Mouse (Mus musculus) forelimb bud, embryonic 11.5 days (tissue): Measurements from ENCODE around the gene Jam2.

Experiments
- DNase-seq: peaks from one replicate; pipeline ENCODE4 v3.0.0-alpha.2; 2012; ENCODE audit warnings: low read depth, low spot score

The Jam2 gene

DNA sequence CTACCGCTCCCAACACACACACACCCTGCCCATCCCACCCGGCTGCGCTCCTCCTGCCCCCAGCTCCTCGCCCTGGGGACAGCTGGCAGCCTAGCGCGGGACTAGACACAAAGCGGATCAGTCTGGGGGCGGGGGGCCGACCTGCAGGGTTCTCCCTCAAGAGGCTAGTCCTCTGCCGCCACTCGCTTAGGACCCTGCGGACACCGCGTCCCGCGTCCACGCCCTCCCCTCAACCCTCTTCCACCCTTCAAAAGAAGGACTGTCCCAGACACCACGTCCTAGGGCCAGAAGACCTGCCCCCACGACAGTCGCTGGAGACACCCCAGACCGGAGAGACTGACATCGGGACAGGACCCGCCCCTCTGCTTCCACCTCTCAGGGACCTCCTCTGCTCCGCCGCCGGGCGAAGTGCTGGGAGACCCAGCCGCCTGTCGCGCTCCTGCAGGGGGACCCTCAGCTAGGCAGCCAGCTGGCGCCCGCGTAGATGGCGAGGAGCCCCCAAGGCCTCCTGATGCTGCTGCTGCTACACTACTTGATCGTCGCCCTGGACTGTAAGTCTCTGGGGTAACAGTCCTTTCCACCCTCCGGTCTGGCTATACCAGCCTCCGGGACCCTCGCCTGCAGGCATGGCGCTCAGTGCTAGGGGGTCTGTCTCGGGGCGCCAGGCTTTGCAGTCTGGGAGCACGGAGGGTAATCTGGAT is at the start of gene Jam2:
TSS of gene Jam2 (plus strand) at position 121 of the 701 bp plus-strand sequence.
- DNase-seq = peak; percentile 39

DNA sequence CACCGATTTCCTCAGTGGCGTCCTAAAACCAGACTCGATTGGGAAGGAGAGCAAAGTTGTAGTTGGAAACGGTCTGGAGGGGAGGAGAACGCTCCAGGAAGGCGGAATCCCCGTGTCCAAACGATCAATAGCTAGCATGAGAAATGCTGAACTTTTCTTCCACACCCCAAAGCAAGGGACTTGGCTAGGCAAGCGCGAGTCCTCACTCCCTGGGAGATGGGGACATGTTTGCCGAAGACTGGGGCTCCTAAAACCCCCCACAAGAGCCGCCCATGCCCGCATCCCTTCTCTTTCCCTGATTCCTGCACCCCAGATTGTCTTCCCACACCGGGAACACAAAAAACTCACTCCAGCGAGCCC is 39.1 kb upstream of the Jam2 start:
- DNase-seq = no peak

DNA sequence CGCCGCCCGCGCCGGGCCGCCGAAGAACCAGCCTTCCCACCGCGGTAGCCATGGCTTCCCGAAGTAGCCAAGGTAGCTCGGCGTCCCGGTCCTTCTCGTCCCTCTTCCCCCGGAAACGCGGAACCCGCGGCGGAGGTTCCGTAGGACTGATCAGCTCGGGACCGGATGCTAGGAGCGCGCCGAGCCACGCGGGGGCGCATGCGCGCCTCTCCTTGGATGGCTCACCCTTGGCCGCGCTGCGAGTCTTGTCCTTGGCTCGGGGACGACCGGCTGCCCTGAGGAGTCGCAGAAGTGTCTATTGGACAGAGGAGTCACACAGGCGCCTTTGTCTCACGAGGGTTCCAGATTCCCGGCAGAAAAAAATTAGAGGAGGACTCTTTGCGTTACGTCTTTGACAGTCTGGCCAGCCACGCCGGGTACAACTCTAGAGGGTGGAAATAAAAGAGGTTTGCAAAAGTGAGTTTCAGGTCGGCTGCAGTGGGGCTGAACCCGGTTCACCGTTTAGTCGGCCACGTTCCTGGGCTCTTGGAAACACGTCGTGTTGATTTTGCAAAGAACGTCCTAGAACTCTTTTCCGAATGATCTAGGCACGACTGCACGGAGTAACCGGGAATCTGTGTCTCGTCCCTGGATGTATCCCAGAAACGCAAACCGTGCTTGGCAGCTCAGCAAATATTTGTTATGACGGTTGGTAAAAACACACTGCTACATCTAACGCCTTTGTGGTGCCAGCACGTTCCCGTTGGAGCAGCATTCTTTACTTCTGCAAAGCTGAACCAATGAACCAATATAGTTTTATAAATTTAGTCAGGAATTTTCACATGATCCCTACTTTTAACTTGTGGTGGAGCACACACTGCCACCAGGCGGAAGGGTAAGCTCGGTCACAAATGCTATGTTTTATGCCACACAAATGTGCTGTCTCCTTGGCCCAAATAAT is 38.5 kb upstream of the Jam2 start, which contains the start of gene Mrpl39:
TSS of gene Mrpl39 (minus strand) at position 577 of the 940 bp plus-strand sequence.
- peak; percentile 97 for DNase-seq

DNA sequence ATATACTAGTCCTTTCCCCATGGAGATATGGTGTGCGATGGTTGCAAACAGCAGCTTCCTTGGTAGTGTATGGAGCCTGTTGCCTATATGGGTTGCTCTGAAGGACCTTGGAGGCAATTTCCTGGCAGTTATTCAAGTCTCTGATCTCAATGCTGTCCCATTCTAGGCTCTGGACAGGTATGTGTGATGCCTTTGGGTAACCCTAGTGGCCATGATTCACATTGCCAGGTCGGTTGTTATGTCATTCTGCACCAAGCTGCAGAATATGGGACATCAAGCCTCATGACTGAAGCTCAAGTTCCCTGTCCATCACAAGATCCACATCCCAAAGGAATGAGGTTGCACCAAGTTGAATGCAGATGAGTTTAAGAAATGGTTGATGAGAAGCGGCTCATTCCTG is 36.6 kb upstream of the Jam2 start:
- DNase-seq = no peak

DNA sequence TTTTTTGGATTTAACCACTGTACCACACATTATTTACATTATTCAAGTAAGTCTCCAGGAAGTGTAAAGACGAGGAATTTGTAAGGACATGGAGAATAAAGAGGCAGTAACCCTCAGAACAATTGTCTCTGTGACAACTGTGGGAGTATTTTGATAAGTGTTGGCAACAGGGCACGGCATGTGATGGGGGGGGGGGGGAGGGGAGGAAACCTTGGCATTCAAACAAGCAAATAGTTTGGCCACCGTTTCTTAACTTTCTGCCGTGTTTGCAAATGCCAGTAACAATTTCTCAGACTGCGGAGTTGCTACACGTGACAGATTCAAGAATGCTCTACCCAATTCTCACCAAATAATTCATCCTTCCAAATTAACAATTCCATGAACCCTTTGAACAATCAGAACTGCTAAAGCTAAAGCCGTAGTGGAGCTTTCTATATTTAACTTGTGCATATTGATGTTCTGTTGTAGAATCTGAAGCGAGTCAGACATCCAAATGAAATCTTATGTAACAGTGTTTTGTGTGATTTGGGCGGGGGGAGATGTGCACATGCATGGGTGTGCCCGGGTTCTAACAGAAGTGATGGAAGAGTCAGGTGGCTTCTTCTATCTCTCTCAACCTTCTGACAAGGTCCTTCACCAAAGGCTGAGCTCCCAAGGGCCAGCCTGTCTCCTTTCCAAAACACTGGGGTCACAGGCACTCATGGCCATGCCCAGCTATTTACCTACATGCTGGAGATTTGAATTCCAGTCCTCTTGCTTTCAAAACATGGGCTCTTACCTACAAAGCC is 29.0 kb upstream of the Jam2 start:
- no peak for DNase-seq

DNA sequence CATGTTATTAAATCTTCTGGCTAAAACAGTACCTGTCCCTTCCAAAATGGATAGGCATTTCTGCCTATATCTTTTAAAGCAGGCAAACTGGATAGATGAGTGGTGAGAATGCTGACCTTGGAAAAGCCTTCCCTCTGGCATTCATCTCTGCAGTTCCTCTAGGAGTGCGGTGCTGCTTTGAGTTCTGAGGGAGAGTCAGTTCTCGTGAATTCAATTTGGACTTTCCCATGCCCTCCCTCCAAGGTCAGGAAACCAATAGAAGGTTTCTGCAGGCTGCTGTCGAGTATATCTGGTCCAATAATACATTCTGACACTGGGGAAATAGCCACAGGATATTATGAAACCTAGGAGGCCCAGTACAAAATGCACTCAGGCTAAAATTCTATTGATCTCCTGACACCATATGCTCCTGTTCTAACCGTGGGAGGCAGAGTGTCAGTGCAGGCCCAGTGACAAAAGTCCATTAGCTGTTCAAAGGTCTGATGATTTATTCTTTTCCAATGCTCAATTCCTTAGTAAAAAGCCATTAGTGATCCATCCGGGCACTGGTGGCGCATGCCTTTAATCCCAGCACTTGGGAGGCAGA is 28.1 kb upstream of the Jam2 start:
- DNase-seq = no peak

DNA sequence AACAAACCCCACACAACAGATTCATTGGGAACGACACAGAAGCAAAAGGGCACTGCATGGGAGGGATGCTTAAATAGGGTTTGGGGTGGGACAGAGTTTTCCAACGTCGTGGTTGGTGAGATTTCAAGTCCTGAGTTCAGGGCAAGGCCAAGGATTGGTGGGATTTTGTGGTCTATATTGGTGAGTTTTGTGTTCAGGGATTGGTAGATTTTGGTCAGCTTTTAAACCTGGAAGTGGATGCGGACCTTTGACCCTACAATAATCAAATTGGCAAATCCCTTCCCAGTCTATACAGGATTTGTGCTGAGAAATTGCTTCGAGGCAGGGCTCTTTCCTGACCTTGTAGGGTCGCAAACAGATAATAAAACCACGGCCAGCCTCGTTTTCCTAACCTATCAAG is 6.0 kb upstream of the Jam2 start:
- no peak for DNase-seq

DNA sequence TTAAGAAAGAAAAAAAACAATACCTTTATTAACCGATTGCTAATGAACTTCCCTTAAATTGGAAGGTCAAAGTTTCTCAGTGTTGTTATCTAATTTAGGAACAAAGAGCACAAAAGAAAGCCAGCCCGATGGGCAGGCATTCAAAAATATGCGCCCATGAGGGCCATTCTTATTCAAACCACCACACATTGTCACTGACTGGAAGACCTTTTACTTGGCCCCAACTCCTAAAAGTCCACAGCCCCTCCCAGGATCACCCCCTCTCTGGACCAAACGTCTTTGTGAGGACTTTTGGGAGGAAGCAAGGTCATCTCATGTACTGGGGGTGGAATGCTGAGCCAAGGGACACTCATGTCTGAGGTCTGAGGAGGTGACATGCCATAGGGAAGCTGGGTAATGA is 4.7 kb upstream of the Jam2 start:
- DNase-seq = no peak

DNA sequence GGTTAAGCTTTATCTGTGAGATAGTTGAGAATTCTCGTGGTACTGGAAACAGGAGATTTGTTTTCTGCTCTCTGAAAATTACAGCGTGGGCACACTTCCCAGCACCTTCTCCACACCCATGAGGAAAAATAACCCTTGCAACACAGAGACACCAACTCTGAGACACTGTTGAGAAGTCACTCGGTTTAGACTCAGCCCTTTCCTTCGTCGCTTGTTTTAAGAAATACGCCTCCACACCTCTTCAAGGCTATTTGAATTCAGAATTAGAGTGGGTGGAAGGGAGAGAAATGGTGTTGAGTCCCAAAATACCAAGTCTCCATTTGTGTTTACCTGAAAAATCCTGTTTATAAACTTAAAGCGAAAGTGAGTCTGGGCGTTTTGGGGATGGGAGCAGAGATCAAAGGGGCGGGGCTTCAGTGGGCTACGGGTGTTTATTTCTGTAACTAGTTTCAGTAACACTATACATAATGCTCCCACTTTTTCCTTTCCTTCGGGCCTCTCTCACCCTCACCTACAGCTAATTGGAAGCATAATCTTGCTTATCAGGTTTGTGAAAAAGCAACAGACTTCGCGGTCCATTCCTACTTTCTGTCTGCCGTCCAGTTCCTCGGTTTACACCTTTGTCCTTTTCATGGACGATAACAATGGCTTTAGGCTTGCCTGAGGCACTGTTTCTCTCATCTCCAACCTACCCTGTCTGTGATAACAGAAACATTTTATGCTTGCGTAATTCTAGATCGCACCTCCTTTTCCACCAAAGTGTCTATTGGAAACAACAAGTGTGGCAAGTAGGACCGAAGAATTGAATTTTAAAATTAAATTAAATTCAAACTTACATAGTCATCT is 4.1 kb upstream of the Jam2 start:
- DNase-seq = no peak

DNA sequence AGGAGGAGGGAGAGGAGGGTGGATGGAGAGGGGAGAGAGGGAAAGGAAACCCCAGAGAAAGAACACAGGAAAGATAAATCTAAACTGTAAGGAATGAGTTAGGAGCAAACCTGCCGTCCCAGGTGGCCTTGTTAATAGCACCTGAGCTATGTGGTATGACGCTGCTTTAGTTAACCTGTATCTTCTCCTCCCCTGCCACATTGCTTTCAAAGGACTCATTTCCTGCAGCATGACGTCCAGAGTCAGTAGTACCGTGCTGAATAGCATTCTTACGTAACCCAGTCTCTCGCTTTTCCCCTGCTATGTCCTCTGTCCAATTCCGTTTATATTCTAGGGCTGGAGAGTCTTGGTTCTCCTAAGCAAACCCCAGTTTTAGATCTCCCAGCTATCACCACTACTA is 3.0 kb upstream of the Jam2 start:
- DNase-seq = no peak

DNA sequence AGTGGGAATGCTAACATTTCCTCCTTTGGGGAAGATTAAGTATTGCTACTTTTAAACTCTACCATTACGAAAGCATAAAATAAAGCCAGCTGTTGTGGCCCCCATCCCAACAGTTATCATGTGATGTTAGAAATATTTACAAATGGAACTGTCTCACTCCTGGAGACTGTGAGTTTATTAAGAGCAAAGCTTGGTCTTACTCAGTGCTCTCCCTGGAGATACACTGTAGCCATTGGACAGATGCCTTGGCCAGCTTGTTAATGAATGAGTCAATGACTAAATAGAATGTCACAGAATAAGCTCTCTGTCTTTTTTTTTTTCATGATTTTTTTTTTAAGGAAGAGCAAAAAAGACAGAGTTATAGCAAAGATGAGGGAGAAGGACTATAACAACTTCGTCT is 2.5 kb upstream of the Jam2 start:
- DNase-seq = no peak

DNA sequence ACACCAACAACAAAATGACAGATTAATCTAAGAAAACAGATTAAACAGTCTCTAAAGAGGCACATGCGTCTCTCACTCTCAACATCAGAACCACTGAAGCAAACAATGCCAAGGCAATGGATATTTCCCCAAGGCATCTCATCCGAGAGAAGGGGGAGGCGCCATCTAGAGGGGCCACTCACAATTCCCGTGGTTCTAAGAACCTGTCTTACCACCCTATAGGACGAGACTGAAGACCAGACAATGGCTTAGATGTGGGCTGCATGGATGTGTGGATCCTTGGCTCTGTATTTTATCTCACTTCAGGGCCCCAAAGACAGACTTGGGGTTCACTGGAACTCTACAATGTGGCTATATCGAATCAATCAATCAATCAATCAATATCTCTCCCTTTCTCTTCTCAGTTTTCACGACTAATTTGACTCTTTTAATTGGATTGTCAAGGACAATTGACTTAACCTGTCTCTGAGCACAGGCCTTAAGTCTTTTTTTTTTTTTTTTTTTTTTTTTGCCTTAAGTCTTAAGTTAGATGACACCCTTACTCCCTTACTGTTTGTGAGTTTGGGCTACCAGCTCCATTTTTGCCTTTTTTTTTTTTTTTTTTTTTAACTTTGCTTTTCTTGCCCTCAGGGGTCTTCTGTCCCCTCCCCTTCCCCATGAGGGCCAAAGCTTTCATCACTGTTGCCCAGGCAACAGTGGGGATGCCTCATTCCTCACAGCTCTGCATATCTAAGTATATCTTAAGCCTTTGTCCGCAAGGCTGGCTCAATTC is 1.2 kb upstream of the Jam2 start:
- peak; percentile 18 for DNase-seq

DNA sequence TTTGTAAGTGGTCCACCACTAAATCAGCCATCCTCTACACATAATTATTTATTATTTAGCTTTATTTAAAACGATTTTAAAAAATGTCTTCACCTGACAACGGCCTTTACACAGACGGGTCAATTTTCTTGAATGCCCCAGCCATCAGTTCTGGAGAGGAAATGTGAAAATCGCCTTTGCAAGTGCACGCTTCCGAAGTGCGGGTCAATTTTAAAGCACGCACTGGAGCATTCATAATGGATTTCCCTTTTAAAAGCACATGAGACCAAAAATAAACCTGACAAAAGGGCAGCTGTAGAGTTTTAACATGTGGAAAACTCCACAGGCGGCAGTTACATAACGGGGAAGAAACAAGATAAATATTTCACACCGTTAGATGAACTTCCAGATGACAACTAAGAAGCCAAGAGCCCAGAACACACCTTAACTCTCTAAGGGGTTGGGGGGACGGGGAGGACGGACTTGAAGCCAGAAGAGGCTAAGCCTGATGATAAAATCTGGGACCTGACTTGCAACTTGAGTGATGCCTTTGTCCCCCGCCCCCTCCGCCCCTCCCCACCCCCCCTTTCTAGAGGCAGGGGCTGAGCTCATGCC is 558 bp upstream of the Jam2 start:
- no peak for DNase-seq

DNA sequence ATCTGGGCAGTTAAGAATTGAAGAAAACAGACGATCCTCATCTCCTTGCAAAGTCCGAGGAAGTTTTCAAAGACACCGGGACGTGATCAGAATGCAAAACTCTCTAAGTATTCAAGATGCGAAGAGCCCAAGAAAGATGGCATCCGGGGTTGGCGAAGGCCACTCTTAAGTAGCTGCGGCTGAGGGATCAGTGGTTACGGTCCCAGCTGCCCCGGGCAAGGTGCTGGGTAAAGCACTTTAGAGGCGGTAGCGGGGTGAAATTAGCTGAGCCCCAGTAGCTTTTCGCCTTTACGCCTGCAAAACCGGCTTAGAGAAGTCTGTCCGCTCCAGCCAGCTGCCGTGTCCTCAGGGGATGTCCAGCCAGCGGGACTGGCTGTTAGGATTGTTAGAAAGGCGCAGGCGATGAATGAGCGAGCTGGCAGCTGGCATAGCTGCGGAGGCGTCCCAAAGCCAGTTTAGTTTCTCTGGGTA is 873 bp downstream of the Jam2 start:
- no peak for DNase-seq

DNA sequence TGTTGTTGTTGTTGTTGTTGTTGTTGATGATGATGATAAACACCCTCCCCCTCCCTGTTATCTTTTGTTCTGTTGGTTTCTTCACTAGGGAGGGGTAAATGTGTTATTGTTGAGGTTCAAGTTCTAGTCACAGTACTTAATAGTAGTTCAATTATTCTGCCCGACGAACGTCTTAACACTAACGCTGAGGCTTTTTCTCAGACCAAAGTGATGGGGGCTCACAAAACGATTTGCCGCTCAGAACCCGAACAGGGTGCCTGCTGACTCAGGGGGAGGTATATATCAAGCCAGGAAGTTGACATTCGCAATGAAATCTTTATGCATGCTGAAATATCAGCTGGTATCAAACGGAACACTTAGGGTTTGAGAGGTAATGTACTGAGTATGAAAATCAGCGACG is 1.4 kb downstream of the Jam2 start:
- DNase-seq = no peak

DNA sequence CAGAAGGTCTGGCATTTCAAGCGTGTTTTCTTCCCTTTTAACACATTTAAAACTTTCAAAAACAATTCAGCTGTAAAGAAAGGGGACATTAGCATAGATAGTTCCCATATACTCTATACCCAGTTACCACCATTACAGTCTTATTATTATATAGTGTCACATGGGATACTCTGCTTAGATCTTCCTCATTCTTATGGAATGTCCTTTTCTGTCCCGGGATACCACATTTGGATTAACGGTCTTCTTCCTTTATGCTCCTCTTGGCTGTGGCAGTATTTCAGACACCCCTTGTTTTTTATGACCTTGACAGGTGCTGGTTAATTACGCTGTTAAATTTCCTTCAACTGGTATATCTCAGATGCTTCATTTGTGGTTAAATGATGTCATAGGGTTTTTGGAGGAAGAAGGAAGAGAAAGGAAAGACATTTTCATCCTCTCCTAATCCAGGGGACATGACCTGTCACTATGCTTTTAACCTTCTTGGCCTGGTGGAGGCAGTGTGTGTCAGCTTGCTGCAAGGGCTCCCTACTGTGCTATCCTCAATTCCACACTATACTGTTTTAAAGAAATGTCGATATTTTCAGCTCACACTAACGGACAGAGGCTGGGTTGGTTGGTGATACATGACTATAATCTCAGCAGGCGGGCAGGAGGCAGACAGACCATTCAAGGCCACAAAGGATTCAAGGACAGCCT is 2.3 kb downstream of the Jam2 start:
- no peak for DNase-seq

DNA sequence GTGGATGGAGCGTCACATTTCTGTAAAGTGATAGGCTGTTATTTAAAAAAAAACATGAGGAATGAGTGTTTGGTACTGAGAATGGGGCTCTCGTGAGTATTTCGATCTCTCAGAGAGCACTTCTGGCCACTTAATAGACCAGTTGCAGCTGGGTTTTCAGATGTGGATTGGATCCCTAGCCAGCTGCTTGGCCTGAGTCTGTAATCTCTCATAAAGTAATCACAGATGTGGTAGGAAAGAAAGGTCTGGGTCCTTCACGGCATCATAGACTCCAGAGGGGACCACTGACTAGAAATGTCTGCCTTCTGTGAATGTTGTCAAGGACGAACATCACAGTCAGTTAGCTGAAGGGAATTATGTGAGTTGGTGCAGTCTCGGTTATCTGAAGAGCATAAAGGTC is 4.5 kb downstream of the Jam2 start:
- DNase-seq = no peak

DNA sequence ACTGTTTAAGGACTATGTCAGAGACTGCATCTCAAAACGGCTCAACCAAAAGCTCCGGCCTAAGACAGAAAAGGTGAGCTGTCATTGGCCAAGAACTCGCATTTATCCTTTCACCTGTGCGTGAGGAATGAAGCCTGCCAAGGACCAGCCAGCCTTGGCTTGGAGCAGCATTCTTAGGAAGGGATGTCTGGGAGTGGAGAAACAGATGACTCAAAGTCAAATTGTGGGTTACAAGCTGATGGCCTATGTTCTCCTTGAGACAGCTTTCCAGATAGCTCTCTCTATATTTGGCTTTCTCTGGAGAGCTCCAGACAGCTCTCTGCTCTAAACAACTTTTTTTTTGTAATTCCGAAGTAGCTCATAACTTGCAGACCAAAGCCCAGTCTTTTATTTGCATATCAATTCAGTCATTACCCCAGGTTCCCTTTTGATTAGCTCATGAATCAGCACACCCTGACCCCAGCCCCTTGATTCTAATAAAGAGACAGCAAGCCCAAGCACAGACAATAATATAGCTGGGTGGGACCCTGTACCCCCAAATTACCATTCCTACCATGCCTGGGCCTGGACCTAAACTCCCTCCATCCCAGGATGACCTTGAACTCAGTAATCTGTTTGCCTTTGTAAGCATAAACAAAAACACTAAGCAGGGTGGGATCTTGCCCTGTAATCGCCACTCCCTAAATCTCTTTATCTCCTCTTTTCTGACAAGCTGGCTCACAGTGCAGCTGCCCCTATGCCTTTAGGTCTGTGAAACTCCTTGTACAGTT is 5.1 kb downstream of the Jam2 start:
- DNase-seq = no peak
